Mouse (Mus musculus) common myeloid progenitor, adult 5-6 weeks (primary cell): ENCODE results near the gene Prdm1. TPM values are rescaled to one million over a fixed set of nuclear protein-coding genes. Genes with fewer than 3 reads are reported as not detected.

Experiments used
- ATAC-seq: replicated peaks from 2 replicates; pipeline ENCODE4 v1.8.0; 2016; ENCODE audit warnings: low read depth, mild to moderate bottlenecking, moderate TSS enrichment, inconsistent platforms; ENCODE audit not compliant: poor library complexity, severe bottlenecking
- total RNA-seq: library from RNA; stranded (forward); fragments of 200-1000, 187-1606 nt; gene quantifications from 2 replicates; pipeline ENCODE4 v1.2.3, GENCODE M21; 2017

Prdm1 gene
- total RNA-seq, result 0.27 TPM in 1 of 2 replicates, not detected in the other

DNA sequence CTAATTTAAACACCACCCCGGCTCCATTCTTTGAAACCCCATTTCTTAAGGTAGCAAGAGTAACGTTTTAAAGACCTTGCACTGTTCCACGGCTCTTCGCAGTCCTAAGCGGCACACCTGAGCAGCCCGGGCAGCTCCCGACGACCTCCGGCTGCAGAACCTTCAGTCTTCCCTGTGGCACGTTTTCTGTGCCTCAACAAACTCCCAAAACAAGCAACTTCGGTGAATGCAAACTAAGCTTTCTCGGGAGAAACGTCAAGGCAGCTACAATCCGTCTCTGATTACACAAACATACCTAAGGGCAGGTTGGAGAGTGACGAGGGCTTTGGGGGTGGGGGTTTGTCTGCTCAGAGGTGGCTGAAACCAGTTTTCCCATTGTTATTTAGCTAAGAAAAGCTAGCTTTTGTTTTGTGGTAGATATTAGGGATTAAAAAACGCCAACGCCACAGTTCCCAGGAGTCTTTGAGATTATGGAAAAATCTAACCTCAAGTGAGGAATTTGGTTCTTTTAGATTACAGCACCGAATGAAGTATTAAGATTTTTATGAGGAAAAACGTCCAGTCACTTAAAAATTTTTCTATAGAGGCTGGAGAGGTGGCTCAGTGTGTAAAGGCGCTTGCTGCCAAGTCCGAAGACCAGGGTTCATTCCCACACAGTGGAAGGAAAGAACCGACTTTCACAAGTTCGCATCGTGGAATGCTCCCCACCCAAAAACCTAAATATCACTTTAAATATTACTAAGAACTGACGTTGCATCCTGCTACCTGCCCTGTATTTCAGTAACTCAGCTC is at the start of gene Prdm1:
TSS of gene Prdm1 (minus strand) at position 211 of the 792 bp plus-strand sequence.
- no peak for ATAC-seq

DNA sequence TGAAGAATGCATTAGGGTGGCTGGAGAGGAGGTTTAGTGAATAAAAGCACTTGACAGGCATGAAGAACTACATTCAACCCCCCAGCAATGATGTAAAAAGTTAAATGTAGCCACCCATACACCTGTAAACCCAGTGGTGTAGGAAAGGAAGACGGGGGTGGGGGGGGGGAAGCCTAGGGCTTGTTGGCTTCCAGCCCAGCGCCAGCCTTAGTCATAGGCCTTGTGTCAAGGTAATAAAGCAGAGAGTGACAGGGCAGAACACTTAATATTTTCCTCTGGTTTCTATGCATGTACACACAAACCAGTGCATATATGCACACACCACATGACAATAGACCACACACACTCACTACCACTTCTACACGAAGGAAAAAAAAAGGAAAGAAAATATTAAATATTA is 37.7 kb upstream of the Prdm1 start:
- ATAC-seq, result no peak

DNA sequence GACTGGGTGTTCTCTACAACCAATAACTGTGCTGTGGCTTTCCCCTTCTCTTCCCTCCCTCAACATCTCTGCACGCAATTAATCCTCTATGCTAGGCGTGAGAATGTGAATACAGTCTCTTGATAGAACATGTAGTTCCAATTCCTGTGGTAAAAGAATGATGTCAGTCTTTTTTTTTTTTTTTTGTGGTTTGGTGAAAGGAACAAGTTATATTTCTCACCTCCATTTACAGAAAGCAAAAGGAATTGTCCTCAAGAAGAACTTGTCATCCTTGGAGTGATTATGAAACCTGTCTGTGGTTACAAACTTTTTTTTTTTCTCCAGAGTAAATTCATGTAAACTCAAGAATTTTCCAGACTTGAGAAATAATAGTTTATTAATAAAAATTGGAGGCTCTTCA is 36.8 kb upstream of the Prdm1 start:
- ATAC-seq, result 0 out of 2 replicates have a peak, but pooled peaks have one; percentile 32

DNA sequence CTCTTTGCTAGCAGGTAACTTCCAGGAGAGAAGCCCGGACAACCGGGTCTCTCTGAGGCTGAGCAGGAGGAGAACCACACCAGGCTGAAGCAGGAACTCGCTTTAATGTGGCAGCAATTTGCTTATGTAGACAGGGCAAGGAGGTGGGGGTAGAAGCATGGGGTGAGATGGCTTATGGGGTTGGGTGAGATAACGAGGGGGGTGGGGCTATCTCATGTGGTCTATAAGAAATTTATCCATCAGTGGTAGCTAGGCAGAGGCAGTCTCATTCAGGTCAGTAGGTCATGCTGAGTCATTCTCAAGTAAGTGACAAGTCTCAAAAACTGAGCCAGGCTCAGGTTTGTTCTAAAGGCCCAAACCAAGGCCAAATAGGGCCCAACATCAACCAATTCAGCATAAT is 28.5 kb upstream of the Prdm1 start:
- no peak for ATAC-seq

DNA sequence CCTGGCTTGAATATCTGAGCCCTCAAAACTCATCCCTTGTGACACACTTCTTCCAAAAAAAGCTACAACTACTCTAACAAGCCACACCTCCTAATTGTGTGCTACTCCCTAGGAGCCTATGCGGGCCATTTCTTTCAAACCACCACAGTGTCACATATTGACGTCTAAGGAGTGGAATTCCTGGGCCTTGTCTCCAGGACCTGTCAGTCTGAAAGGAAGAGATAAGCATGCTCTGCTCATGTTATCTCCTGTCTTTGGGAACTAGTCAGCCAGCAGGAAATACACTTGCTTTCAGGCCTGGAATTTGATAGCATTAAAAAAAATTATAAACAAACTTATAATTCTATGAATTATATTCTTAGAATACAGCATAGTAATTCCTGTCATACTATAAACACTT is 27.0 kb upstream of the Prdm1 start:
- no peak for ATAC-seq

DNA sequence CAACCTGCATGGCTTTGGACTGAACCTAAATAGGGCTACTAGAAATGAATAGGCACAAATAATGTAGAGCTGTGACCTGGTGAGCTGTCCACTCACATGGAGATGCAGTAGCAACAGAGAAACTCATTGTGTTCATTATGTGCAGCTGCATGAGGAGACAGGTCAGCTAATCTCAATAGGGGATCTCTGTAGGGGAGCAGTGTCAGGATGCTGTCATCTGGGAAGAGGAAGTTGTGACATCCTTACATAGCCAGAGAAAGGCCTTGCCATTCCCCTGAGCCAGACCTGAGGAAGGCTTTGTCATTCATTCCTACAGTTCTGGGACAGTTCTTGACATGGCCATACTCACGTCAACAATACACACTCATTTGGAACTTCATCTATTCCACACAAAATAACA is 25.3 kb upstream of the Prdm1 start:
- ATAC-seq, result peak; percentile 60

DNA sequence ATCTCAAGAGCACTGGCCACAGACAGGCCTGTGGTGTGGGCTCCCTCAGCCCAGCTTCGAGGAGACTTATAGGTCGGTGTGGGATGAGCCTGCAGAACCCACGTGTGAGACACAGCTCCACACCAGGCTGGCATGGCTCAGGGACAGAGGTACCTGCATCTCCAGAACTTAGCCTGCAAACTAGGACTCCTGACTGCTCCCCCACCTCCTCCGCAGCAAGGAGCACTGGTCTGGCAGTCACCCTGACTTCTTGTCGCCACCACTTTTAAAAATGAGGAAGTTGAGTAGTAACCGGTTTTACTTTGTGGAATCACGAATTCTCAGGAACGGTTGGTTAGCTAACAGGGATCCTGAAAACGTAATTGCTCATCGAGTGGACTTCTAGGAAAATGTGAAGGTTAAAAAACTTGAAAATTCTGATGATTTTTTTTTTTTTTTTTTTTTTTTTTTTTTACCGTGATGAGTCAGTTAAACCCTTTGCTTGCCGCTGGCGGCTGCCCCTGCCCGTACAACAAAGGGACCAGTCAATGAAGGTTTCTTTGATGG is 10.8 kb upstream of the Prdm1 start:
- peak; percentile 87 for ATAC-seq

DNA sequence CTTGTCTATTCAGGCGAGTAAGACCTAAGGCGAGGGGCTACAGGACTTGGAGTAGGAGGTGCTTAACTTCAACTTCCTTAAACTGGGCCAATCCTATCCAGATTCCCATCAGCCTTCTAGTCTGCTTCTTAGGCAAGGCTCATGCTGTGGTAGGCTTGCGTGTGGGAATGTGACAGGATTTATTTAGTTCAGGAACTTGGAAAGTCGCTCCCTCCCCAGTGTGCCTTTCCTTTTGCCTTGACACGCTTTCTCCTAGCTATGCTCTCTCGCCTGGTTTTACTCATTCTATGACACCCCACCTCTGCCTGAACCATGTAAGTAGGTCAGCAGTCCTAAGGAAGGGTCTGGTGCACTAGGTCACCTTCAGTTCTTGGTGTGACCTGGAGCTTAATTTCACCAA is 9.8 kb upstream of the Prdm1 start:
- ATAC-seq, result 0 out of 2 replicates have a peak, but pooled peaks have one; percentile 23

DNA sequence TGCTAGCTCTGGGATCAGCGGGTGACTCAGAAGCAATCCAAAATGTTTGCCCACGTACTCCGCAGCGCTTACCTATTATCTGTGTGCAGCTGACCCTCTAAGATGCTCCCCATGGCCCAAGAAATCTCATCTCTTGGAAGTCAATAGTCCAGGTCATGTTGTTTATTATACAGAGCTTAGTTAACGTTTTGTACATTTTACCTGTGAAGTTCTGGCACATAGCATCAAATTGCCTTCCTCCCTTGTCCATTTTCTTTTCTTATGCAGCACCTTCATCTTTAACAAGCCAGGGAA is 1.7 kb upstream of the Prdm1 start:
- ATAC-seq, result no peak

DNA sequence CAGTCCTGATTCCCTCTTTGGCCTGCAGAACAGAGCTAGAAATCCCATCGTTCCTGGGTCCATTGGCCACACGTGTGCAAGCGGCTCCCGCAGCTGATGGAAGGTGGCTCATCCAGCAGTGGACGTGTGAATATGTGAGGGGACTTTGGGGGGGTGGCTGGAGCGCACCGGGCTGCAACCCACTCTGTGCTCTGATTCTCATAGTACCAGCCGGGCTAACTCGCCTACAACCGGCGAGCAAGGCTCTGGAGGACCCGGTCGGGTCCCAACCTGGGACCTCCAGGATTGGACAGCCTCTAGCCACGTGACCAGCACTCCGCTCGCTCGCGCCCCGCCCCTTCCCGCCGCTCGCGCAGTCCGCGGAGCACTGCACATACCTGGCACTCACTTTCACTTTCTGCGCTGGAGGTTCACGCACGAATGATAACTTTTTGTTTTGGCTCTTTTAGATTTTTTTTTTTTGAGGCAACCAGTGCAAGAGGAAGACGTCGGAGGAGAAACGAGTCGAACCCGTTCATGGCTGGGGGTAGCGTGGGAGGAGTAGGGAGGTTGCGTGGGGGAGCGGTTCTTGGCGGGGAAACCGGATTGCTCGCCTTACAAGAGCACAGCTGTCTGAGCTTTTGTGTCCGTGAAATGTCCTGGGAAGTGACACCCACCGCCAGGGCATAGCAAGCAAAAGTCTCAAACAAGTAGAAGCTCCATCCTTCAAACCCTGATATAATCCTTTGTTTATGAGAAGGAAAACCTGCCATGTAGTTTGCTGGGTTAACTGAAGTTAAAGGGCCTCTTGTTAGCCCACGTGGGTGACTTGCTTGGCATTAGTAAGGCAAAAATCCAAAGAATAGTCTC is 1.1 kb upstream of the Prdm1 start:
- ATAC-seq, result peak; percentile 97

DNA sequence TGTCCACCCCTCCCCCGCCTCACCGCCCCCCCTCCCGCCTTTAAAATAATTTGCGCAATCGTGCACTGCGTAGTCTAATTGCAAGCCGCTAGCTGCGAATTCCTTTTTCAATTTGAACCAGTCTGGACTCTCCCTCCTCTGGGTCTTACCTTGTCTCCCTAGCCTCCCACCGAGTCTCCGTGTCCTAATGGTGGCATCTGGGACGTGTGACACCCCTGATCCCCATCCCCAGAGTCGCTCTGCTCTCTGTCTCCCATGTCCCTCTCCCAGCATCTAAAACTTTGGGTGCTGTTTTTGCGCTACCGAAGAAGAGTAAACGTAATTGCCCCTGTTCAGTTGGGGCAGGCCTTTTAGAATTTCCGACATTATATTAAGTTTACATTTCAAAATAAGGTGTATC is 650 bp downstream of the Prdm1 start:
- ATAC-seq, result no peak

DNA sequence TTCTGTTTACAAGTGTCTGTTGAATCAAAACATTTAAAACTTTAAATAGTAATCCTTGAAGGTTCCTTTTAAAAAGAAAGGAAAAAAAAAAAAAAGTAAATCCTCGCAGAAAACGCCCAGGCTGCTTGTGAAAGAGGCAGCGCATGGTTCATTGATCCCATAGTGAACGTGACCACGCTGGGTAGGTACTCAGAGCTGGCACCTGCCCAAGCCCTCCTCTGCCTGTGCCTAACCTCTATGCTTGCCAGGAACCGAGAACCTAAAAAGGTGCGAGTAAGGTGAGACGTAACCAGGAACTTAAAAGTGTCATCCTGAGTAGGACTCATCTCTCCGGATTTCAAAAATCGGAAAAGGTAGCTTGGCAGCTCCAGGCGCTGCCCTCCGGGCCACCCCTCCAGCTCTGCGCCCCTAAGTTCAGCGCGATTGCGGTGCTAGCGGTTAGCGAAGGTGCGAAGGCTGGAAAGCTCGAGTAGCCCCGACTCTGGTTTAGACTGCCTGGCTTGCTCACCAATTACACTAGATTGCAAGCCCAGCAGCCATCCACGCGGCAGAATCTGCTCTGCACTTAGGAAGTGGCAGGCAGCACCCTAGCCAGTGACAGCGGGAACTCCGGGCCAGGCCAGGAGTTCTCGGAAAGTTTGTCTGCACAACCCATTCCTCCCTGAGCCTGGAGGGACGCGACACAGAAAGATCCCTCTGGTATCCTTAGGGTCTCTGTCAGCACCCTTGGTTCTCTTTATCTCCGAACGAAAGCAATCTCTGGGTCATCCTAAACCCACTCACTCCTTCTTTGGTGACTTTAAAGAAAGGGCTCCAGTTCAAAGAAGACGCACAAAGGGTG is 1.3 kb downstream of the Prdm1 start:
- ATAC-seq, result peak; percentile 33

DNA sequence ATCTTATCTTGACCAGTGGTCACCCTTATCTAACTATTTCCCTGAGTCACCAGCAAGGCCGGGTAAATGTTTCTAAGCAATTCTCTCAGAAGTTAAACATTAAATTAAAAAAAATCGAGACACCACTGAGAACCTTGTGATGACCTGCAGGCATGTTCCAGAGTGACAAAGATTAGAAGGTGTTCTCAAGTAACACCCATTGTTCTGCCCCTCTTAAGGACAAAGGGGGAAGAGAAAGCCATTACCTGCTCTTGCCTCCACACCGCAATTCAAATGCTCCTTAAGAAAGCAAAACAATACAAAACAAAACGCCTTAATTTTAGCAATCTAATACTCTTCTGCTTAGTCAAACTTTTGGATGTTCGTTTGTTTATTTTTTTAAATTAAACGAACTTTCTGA is 8.1 kb downstream of the Prdm1 start:
- no peak for ATAC-seq

DNA sequence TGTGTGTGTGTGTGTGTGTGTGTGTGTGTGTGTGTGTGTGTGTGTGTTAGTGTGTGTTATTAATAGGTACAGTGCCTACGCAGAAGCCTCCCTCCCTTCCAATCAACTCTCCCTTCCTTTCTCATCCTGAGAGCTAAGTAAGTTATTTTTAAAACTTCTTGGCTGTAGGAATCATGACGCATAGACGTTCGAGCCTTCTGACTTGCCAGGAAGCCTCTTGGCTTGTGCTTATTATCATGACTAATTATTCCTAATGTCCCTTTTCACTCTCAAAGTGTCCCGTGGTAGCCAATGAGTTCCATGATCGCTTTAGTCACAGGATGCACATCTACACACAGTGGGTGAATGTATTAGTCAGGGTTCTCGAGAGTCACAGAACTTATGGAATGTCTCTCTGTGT is 9.7 kb downstream of the Prdm1 start:
- ATAC-seq, result no peak

DNA sequence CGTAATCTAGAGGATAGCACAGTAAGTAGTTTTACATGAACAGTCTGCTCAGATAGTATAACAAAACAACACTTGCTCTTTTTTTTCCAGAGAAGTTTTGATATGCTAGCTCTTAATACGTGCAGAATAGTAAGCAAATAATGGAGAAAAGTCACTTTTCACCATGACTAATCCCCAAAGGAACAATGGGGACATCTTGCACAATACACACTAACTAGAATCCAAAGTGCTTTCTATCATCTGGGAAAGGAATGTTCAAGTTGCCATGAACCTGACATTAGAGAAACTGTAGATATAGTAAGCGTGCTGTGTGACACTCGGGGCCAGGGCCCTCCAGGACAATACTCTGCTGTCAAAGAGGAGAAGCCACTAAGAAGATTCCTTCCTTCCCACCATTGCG is 15.2 kb downstream of the Prdm1 start:
- no peak for ATAC-seq

DNA sequence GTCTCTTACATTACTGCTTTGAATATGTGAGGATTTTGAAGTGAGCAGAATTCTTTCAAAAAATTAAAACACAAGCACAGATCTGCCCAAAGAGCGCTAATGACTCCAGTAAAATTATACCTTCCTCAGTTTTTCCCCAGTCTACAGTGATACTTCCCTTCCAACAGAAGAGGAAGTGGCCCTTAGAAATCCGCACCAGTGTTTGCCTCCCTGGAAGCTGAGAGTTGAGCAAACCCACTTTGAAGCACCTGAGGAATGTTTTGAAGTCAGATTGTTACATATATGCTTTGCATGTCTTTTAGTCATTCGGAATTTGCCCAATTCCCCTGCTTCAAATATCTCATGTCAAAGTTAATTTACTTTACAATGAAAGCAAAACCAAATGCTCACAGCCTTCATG is 17.3 kb downstream of the Prdm1 start:
- ATAC-seq, result no peak

DNA sequence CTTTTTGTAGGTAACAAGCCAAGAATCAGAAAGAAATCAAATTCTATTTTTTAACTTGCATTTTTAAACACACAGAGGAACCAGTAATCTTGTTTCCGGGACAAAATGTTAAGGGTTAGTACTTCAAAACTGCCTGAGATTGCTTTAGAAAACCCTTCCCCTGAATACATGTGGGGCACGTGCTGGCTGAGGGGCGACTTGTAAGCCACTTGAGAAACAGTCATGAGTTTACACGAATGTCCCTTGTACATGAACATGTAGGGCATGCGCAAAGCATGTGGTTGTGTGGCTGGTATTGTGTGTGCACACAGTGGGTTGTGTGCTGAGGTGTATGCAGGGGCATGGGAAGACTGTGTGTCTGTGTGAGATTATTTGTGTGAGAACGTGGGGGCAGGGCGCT is 19.7 kb downstream of the Prdm1 start:
- no peak for ATAC-seq

DNA sequence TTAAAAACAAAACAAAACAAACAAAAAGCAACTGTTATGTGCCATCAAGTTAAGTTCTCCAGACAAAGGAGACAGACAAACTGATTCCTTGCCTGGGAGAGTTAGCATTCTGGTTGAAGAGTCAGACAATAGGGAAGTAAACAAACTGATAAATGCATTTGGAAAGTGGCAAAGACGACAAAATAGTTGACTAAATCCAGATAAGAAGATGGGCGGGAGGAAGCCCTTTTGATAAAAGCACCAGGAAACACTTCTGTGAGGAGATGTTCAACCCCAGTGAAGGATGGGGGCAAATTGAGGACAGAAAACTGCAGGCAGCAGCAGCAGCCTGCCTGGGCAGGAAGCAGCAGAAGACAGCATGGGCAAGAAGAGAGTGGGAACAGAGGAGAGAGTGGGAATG is 20.3 kb downstream of the Prdm1 start:
- 0 out of 2 replicates have a peak, but pooled peaks have one; percentile 5 for ATAC-seq

DNA sequence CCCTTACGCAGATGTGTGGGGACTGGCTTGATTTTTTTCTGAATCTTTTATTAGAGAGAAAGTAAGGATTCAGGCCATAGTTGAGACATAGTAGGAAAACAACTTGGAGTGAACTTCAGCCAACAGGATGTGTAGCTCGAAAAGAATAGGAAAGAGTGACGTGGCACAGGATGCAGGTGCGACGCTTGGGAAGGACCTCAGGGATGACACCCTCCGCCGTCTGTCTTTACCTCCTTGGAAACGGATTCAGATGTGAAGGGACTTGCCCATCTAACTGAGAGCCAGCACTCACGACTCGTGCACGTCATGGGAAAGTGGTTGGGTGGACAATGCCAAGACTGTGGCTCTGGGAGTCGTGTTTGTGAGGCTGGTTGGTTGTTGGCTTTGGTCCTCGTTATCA is 25.4 kb downstream of the Prdm1 start:
- ATAC-seq, result no peak

DNA sequence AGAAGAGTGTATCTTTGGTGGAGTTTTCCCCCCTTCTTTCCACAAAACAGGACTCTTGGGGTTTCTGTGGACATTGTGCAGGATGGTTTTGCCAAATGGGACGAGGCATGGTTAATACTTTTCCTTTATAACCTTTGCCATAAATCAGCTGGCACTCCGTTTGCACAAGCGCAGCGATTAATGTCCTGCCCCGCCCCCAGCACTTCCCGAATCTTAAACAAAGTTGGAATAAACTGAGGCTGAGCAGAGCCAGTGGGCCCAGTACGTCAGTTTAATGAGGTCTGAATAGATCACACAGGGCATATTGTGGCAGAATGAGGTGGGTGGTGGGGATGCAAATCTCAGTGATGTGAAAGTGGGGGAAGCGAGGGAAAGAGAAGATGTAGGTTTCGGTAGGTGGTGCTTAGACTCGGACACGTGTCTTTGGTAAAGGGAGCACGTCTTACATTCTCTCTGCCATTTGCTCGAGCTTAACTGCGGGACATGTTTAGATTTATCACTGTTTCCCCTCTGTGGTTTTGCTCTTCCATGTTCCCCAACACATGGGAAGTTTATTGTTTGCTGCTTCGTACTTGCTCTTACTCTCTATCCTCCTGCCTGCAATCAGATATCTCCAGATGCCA is 28.3 kb downstream of the Prdm1 start:
- no peak for ATAC-seq
